Mouse (Mus musculus) frontal cortex, postnatal 10 days (tissue): ENCODE data around the gene Nrn1.

Experiments used
- DNase-seq, 2 experiments: peaks; one replicate each; pipeline ENCODE4 v3.0.0; 2022; ENCODE audit warnings: low spot score in 2 of 2, mixed read lengths in 1 of 2

Gene Nrn1

DNA sequence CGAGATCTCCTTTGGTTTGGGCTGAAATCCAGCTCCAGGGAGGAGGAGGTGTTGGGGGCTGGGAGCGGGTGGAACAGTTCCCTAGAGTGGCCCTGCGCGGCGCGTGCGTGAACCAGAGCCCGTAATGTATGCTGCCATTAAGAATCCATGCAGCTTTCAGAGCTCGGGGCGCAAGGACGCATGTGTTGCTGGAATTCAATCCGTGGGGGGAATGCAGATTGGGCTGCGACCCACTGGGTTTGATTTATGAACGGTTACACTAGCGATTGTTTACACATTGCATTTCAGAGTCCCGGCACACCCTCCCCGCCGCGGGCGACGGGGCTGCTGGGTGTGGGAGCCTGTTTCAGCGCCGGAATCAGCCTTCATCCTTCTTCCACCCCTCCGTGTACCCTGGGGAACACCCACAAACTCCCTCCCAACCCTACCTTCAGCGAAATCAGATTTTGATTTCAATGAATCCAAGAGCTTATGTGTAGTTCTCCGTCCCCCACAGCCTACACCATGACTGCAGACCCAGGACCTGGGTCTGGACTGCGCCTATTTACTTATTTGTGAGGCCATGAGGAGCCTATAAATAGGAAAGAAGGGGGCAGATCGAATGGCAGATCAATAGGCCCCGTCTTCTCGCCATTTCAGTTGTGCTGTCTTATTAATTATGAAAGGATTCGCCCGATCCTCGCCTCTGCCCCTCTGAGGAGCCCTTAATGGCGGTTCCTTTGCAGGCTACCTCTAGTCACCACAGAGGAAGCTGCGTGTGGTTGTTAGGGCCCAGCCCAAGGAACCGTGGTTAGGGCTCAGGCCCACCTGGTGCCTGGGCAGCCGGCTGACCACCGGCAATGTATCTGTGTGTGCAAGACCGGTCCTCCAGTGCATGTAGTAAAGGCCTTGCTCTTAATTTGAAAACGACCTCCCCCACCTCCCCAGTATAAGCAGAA, 10.1 kb downstream of the Nrn1 start:
- peak in 1 of 2 experiments; percentile 44 for DNase-seq

DNA sequence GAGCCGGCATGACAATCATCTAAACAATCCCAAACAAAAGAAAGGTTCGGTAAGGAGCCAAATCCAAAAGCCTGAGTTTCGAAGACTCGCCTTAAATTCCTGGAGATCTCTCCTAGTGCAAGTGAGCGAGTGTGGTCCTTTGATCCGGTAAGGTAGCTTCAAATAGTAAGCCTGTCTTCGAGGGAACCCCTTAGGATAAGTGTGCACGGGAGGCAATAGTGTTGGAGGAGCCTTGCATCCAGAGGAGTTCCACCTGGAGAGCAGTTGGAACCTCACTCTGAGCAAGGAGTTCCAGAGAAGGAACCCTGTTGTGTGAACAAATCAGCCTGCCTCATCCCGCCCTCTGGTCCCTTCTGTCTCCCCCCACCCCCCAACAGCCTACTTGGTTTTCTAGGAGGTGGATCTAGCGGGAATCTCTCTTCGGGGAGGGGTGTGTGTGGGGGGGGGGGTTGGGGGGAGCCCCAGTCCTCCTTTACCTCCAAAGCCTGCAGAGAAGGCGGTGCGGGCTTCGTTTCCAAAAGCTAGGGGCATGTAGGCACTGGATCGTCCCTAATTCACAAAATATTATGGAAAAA, 11.1 kb downstream of the Nrn1 start:
- no peak for DNase-seq

DNA sequence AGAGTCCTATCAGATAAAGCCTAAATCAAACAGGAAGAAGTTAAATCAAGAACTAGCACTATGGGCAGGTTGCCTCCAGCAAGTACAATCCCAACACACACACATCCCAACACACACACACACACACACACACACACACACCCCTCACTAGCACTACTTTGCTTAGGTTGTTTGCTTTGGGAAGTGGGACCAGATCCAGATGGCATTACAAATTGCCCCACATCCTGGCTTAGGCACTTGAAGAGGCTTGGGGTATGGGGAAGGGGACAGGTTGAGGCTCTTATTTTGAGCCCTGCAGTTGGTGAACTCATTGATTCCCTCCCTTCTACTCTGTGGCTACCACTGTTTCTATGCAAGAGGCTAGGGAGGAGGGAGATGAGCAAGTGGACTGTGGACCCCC, 12.6 kb downstream of the Nrn1 start:
- no peak for DNase-seq

DNA sequence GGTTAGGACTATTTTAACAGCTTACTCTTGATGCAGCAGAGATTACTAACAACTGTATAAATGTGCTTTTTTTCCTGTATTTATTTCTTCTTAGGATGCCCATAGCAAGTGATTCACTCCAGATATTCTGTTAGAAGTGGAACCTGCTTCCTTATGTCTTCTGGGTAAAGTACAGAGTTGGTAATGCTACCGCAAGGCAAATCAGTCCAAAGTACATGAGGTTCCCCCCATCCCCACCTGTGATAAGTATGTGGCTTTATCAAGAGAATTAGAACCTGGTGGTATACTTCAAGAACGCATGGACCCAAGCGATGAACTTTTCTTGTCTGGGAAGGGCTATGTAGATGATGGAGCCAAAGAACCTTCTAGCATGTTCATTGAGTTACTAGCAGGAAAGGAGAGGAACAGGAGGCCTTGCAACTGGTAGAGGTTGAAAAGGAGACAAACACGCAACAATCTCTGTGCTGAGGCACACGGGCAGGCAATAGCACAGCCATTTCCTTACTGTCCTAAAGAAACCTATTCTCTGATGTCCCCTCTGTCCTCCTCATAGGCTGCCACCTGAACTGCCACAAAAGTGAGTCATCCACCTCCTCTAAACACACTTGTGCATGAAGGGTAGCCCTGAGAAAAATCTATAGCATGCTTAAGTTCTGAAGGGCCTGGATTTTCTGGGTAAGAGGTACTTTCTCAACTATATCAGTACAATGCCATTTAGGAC, 14.5 kb downstream of the Nrn1 start:
- DNase-seq = no peak

DNA sequence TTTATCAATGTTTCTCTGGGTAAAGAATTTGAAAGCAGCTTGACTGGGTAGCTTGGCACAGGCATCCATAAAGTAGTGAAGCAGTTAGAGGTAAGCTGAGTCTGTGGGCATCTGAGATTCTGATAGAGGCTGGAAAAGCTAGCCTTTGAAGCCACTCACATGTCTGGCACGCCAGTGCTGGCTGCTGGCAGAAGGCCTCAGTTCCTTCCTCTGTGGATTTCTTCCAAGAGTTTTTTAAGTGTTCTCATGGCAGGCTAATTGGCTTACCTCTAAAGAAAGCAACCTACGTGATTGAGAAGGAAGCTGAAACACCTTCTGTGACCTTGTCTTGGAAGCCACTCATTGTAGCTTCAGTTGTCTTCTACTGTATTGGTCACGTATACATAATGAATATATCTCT, 17.6 kb downstream of the Nrn1 start:
- no peak for DNase-seq

DNA sequence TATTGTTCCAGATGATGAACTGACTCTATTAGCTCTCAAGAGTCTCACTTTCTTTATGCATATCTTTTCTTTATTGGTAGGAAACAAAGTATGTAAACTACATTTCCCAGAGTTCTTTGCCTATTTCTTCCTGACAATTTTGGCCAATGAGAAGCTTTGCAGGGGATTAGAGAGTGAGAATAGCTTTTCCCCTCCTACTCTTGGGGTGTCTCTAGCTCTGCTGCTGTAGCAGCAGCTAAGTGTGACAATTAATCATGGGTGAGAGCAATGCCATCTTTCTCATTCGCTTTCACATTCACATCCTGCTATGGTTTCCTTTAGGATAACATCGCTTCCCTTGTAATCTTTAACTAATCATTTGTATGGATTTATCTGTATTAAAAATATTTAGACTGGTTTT, 18.2 kb downstream of the Nrn1 start:
- no peak for DNase-seq

DNA sequence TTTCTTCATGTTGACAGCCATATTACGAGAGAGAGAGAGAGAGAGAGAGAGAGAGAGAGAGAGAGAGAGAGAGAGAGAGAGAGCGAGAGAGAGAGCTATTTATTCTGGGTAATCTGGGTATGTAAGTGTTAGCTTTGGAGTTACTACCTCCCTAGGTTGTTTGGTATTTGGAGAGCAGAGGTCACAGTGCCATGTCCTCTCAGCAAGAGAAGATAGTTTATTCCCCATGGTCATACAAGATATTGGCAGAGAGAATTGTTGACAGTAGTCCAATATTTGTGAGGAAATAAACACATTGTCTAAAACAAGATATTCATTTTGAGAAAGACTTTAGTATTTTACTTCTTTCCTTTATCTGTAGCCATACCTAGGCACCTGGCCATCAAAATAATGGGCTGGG, 20.8 kb downstream of the Nrn1 start:
- no peak for DNase-seq

DNA sequence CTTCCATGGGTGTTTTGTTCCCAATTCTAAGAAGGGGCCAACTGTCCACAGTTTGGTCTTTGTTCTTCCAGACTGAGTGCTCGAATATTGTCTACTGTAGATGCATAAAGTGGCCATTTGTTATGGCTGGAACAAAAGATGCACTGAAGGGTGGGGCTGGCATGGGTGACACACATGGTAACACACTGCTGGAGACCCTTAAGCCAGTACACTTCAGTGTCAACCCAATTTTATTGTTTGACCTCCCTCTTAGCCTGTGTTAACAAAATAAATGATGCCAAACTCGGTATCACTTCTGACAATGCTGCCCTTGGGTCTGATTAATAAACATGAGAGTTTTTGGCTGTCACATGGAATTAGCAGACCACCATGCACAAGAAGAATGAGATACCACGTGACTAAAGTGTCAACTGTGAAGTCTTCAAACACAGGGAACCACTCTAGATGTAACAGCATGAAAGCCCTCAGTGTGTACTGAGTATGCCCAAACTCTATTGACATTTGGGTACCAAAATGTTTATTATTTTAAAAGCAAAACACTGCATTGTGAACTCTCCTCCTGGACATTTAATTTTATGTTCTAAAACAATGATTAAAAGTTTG, 27.7 kb downstream of the Nrn1 start:
- DNase-seq = no peak

DNA sequence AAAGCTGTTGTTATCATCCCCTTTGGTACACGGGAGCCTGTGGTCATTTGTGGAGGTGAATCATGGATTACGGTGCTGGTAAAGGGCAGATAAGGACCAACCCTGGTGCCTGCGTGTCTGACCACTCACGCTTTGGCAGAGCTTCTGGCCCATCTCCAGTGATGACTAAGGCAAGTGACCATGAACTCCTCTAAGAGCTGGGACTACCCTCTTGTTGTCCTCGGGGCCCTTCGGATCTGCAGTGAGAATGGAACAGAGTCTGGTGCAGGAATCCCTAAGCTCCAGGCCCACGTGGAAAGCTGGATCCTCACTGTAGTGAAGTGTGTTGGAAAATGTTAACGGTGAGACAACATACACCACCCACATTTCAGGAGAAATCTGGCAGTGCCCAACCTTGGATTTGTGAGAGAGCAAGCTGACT, 38.6 kb downstream of the Nrn1 start:
- DNase-seq = no peak

DNA sequence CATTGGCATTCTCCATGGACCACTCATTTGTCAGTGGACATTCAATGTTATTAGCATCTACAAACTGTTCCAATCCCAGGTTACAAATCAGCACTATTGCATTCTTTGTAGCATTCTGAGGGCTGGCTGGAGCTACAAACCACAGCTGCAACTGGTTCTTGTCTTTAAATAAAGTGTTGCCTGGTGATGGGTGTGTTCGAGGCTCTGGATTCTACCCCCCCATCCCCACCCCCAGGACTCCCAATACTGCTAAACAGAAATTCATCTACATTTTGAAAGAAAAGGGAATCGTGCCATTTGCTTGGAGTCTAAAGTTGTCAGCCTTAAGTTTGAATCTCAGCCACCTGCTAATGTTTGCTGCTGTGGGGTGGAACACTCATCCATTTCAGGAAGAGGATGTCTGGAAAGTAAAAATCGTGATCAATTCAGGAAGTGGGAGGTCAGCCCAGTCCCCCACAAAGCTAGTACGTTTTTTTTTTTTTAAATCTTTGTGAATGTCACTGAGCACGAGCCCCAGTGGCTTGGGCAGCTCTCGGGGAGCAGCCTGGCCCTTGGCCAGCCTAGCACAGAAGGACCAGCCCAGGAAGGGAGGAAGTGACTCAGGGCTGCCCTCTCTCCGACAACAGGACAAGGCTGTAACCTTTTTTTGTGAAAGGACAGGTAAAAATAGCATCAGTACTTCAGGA, 39.3 kb downstream of the Nrn1 start:
- peak in 1 of 2 experiments; percentile 22 for DNase-seq

DNA sequence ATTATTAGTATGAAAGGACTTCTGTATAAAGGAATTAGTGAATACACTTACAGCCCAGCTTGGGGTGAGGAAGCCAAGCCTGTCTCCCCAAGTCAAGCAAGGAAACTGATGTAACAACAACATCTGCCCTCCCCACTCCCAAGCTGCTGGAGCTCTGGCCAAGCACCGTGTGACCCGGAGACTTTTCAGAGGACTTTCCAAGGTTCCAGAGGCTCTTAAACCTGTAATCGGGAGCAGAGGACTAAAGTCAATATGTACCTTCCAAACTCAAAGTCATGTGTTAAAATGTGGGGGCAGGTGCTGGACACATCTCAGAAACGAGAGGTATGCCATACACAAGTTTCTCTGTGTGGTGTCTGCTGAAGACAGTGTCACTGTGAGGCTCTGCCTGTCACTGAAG, 51.4 kb downstream of the Nrn1 start:
- no peak for DNase-seq

DNA sequence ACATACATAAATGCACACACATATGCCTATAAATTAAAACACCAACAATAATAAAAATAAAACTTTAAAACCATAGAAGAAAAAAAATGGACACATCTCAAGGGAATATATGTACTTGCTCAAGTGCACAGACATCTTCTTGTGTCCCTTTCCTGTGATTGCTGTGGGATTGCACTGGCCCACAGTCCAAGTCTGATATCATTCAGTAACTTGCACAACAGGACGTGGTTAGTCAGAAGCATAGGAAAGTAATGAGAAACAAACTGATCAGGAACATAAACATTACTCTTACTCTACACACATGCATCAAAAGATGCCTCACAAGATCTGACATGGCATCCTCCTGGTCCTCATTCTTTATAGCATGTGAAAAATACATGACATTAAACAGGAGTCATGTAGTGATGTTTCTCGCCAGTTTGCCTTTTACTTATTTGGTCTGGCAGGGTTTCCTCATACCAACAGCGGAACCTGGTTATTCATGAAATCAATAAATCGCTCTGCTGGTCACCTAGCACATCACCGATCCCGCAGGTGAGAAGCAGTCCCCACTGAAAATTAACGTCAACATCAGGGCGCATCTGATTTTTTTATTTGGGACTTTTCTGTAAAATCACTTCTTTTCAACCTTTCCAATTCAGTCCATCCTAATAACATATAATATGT, 54.1 kb downstream of the Nrn1 start:
- no peak for DNase-seq

DNA sequence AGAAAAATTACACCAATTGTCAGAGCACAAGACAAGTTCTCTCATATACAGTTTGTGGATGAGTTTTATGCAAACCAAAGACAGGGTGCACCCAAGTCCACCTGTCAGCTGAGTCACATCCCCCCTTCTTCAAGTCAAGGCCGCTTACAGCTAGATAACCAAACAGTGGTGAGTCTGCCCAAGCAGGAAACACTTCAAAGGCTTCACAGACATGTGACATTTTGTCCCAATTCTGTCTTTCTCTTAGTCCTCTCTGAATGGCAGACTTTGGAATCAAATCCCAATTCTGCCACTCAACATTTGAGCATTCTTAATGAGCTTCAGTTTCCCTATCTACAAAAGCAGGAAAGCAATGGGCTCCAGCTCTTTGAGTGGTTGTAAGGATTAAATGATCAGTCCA, 55.6 kb downstream of the Nrn1 start:
- DNase-seq = no peak
